Mouse (Mus musculus) cortical plate, adult 2 months (tissue): ENCODE data around the gene Snhg11. TPM values are rescaled to one million over a fixed set of nuclear protein-coding genes. Genes with fewer than 3 reads are reported as not detected.
"Not testable (repeated sequence)": the region's sequence is repeated elsewhere in the genome, so short reads cannot be mapped to it uniquely, and the experiment has no call there.

ENCODE experiments used
- H3K27ac ChIP-seq: fragments of 200-500 bp; 2 replicates; pipeline ENCODE4 v1.5.1; 2012; ENCODE audit warnings: low read length, control low read depth, inconsistent platforms; ENCODE audit not compliant: insufficient read depth
- H3K4me1 ChIP-seq: fragments of 200-500 bp; 2 replicates; pipeline ENCODE4 v1.6.1; 2011; ENCODE audit warnings: low read length; ENCODE audit not compliant: control insufficient read depth, insufficient read depth
- H3K4me3 ChIP-seq: fragments of 200-500 bp; 2 replicates; pipeline ENCODE4 v1.5.1; 2011; ENCODE audit warnings: mild to moderate bottlenecking, low read length, control low read depth; ENCODE audit not compliant: insufficient read depth
- CTCF ChIP-seq: fragments of 200-500 bp; IDR thresholded peaks from 2 replicates; pipeline ENCODE4 v1.5.1; 2011; ENCODE audit warnings: mild to moderate bottlenecking, control low read depth, low read length; ENCODE audit not compliant: insufficient read depth; ENCODE audit errors: extremely low read depth
- POLR2A ChIP-seq: fragments of 200-500 bp; IDR thresholded peaks from 2 replicates; pipeline ENCODE4 v1.6.1; 2011; ENCODE audit warnings: mild to moderate bottlenecking, low read length, control low read depth; ENCODE audit not compliant: insufficient read depth; ENCODE audit errors: extremely low read depth
- polyA plus RNA-seq: library from polyadenylated mRNA; depleted of rRNA; stranded (reverse); fragments of >200 nt; gene quantifications from 2 replicates; pipeline ENCODE4 v1.2.3, GENCODE M21; 2012

The Snhg11 gene
- polyA plus RNA-seq, 1 experiment, result 1,659 TPM

DNA sequence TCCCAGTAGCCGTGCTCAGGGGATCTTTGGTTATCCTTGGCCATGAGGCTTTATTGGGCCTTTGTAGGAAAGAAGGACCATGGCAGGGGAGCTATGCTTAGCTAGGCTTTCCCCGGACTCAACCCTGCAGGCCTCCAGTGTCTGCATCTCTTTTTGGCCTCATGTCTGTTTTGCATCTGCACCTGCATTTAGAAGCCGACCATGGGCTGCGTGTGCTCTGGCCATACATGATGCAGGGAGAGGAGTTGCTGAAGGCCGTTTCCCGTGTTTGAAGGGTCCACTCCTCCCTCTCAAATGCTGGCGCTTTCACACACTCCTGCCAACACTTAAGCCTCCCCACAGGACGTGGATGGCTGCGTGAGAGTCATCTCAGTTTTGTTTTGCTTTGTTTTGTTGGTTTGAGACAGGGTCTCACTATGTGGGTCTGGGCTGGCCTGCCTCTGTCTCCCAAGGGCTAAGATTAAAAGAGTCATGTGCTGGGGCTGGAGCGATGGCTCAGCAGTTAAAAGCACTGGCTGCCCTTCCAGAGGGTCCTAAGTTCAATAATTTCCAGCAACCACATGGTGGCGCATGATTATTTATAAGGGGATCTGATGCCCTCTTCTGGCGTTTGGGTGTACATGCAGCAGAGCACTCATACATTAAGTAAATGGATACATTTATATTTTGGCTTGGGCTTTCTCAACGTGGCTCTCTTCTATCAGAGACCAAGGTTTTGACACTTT lies 4.1 kb downstream of the Snhg11 start:
- TF ChIP-seq CTCF (peak; percentile 85), POLR2A (peak; percentile 44; the same call in 1 of the 2 replicates)
- Histone ChIP-seq H3K4me1 (peaks cover 6% of the 10 kb centered on the region), H3K4me3 (peak overlapping the region; percentile 1; the same call in 1 of the 2 replicates), H3K27ac (no peak overlapping the region)

DNA sequence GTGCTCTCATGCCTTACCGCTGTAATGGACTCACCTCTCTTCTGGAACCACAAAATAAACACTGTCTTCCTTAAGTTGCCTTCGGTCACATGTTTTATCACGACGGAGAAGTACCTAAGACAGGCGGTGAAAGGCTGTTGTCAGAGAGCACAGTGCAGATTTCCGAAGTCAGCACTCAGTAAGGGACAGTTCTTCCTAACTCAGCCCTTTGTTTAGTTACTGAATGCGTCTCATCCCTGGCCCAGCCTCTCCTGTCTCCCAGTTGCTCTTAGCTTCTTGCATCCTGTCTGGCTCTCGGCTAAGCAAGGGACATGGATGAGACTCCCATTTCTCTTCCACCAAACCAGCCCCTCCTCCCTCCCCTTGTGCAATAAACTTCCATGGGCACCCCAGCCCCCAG lies 10.6 kb downstream of the Snhg11 start:
- no peak overlapping the region for H3K4me3 ChIP-seq
- no peaks in the 10 kb centered on the region; the same call in 1 of the 2 replicates for H3K4me1 ChIP-seq
- no peak overlapping the region for H3K27ac ChIP-seq
- peak; percentile 41; the same call in 1 of the 2 replicates for TF ChIP-seq POLR2A
- no peak for TF ChIP-seq CTCF

DNA sequence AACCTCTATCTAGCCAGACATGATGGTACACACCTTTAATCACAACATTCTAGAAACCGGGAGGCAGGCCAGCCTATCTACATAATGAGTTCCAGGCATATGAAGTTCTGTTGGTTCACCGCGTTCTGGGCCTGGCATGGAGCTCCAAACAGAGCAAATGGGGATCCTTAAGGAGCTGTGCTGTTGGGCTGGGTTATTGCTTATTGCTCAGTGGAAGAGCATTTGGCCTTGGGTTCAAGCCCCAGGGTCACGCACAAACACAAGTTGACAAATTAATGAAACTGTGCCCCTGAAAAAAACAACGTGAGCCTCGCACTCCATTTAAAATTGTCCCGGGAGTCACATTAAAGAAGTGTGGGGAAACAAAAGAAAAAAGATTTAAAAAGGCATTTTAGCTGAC lies 14.0 kb downstream of the Snhg11 start:
- Histone ChIP-seq H3K27ac (no peak overlapping the region), H3K4me3 (no peak overlapping the region), H3K4me1 (no peaks in the 10 kb centered on the region)
- no peak for TF ChIP-seq CTCF
- TF ChIP-seq POLR2A, result no peak

DNA sequence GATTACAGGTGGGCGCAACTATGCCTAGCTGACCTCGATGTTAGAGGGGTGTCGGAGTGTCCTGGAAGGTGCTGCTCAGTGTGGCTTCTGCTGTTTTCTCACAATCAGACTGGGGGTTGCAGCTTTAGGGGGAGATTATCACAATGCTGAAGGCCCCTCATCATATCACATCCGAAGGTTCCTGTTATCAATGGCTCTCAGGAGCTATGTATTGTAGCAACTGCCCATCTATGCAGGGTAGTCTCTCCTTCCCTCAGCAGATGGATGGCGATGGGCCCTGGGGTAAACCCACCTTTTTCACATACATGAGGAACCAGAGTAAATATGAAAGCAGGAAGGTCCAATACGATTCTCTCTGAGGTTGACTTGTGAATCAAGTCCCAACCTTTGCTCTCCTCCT lies 20.9 kb downstream of the Snhg11 start:
- H3K4me3 ChIP-seq, result no peak overlapping the region
- TF ChIP-seq CTCF (no peak), POLR2A (no peak)
- H3K4me1 ChIP-seq, result no peaks in the 10 kb centered on the region
- H3K27ac ChIP-seq, result no peak overlapping the region

DNA sequence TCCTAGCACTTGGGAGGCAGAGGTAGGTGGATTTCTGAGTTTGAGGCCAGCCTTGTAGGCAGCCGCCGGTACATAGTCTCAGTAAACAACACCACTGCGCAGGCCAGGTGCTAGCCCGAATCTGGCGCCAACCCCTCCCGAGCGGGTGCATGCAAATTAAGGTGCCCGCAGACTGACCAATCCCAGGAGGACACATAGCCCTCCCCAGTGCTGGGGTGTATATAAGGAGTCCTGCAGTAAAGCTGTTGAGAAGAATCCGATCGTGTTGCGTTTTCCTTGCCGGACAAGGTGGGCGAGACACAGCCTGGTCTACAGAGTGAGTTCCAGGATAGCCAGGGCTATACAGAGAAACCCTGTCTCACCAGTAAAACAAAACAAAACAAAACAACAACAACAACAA lies 21.7 kb downstream of the Snhg11 start:
- H3K4me1 ChIP-seq, H3K4me3 ChIP-seq, H3K27ac ChIP-seq: not testable (repeated sequence)

DNA sequence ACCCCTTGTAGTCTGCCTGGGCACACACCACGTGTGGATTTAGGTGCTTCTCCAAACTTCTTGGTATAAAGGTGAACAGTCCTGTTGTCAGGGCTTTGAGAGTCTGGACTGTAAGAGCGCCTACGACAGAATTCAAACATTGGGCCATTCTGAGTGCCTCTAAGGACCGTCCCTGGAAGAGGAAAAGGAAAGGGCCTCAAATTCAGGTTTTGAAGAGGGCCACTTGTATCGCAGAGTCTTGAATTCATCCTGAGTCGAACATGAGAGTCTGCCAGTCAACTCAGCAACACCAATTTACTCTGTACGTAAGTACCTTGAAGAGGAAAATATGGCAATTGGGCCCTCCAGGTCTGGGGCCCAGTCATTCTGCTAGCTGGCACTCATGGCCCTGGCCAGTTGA lies 27.5 kb downstream of the Snhg11 start:
- H3K4me3 ChIP-seq, result no peak overlapping the region
- TF ChIP-seq CTCF (no peak), POLR2A (no peak)
- H3K4me1 ChIP-seq, result no peaks in the 10 kb centered on the region
- H3K27ac ChIP-seq, result no peak overlapping the region

DNA sequence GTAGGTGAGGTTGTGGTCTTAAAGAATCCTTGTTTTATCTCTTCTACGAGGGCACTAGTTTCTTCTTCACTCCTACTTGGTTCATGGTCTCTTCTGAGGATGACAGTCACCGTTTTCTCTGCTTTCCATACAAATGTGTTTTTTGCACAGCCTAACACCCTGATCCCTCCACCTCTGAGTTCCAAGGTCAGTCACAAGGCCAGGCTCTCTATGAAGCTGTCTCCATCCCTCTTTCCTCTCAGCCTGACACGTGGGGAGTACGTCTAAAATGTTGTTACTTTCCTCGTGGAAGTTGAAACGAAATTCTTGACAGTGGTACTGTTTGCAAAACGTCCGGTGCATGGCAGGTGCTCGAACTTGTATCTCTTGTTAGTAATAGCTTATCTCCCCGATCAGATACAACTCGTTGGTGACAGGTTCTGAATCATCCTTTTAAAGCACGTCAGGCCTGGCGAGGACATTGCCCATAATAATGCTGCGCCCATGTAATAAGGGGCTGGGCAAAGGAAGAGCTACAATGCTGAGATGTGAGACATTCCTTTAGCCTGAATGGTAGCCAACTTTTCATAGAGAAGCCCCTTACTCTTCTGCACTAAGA lies 33.7 kb downstream of the Snhg11 start:
- H3K4me3 ChIP-seq, result peak overlapping the region; percentile 68
- peaks cover 12% of the 10 kb centered on the region for H3K4me1 ChIP-seq
- 0 out of 2 replicates have a peak overlapping the region, but pooled peaks have one; percentile 11 for H3K27ac ChIP-seq
- TF ChIP-seq POLR2A (no peak), CTCF (no peak)

DNA sequence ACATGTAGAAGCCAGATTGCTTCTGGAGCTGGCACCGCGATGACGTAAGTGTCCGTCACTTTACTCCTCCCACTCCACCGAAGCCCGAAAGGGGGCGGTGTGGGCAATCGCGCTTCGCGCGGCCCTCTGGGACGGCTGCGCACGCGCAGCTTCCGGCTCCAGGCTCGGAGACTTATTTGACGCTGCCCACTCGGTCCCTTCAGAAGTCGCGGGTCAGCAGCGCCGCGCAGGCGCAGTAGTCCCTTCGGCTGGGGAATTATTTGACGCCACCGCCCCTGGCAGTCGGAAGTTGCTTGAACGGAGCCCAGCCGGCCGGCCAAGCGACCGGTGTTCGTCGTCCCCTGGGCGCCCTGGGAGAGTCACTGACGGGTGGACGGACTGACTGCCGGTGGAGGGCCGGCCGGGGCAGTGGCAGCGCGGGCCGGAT lies 34.2 kb downstream of the Snhg11 start, which contains the start of gene Ralgapb:
Gene Ralgapb (plus strand): TSS at position 254 of the 427 bp plus-strand sequence.
- Histone ChIP-seq H3K4me3 (peak within 1 kb of the TSS; percentile 68), H3K27ac (peak within 1 kb of the TSS; percentile 80), H3K4me1 (peaks cover 12% of the 10 kb centered on the region)
- TF ChIP-seq CTCF, result peak; percentile 31; the same call in 1 of the 2 replicates
- peak; percentile 69 for TF ChIP-seq POLR2A

DNA sequence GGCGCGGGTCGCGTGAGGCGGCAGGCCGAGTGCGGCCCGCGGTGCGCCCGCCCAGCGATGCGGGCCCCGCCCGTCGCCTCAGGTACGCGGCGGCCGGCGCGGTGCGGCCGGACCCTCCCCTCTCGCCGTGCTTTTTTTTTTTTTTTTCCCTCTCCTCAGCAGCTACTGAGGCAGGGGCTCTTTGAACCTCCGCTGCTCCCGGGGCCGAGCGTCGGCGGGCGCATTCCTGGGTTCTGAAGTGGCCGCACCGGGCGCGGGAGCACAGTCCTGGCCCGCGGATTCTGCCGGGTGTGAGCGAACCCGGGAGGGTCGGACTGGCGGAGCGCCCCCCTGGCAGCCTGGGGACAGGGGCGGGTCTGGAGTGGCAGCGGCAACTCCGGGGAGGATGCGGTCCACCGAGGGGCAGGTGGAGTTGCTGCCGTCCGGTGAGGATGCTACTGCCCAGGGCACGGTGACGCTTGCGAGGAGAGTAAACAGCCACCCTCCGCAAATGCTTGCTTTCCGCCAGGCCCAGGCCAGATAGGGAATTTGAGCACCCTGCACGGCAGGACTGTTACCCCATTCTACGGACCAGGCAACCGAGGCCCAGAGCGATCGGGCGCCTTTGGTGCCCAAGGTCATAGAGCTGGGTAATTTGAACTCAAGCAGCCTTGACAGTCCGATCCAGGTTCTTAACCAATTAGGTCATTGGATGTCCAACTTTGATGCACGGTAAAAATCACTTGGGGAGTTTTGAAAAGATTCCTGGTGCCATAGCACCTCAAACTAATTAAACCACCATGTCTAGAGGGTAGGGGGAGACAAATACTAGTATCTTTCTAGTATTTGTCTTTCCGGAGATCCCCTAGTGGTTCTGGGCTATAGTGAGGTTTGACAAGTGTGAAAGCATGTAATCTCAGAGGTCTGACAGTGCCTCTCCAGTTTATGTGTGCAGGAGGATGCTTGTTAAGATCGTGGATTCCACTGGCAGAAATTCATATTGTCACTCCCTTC lies 34.9 kb downstream of the Snhg11 start:
- peak overlapping the region; percentile 68 for H3K4me3 ChIP-seq
- peaks cover 12% of the 10 kb centered on the region for H3K4me1 ChIP-seq
- H3K27ac ChIP-seq, result peak overlapping the region; percentile 80
- TF ChIP-seq POLR2A (no peak), CTCF (no peak)
